Mouse (Mus musculus) kidney, embryonic 14.5 days (tissue): Measurements from ENCODE around the gene Atg5. TPM values are rescaled to one million over a fixed set of nuclear protein-coding genes. Genes with fewer than 3 reads are reported as not detected.
A peak's percentile ranks its signal among the peaks of the same experiment; 100 is the strongest.

Experiments used
- ATAC-seq: fragments of 200-750 bp; cut with Nextera tagmentation; 2 replicates; pipeline ENCODE4 v1.8.0; 2017; ENCODE audit warnings: moderate number of reproducible peaks, mild to moderate bottlenecking, moderate TSS enrichment, moderate library complexity; ENCODE audit not compliant: low FRiP score, low TSS enrichment
- H3K27ac ChIP-seq: fragments of 300-500 bp; sonication (generic); 2 replicates; pipeline ENCODE4 v1.5.1; 2014; ENCODE audit warnings: low read depth, mild to moderate bottlenecking, low read length, moderate library complexity, mixed read lengths
- H3K27me3 ChIP-seq: fragments of 300-500 bp; sonication (generic); 2 replicates; pipeline ENCODE4 v1.6.1; 2014; ENCODE audit warnings: mild to moderate bottlenecking, low read length; ENCODE audit not compliant: control insufficient read depth, insufficient read depth
- H3K36me3 ChIP-seq: fragments of 300-500 bp; sonication (generic); 2 replicates; pipeline ENCODE4 v1.6.1; 2014; ENCODE audit warnings: low read length, mixed read lengths; ENCODE audit not compliant: control insufficient read depth, insufficient read depth
- H3K4me1 ChIP-seq: fragments of 300-500 bp; sonication (generic); 2 replicates; pipeline ENCODE4 v1.6.1; 2014; ENCODE audit warnings: low read length, mixed read lengths; ENCODE audit not compliant: control insufficient read depth, insufficient read depth
- H3K4me2 ChIP-seq: fragments of 300-500 bp; sonication (generic); replicated peaks from 2 replicates; pipeline ENCODE4 v1.6.1; 2014; ENCODE audit warnings: low read depth, mild to moderate bottlenecking, low read length
- H3K4me3 ChIP-seq: fragments of 300-500 bp; sonication (generic); 2 replicates; pipeline ENCODE4 v1.5.1; 2014; ENCODE audit warnings: mild to moderate bottlenecking, low read length
- H3K9ac ChIP-seq: fragments of 300-500 bp; sonication (generic); 2 replicates; pipeline ENCODE4 v1.6.1; 2014; ENCODE audit warnings: low read depth, mild to moderate bottlenecking, low read length, moderate library complexity
- H3K9me3 ChIP-seq: fragments of 300-500 bp; sonication (generic); 2 replicates; pipeline ENCODE4 v1.6.1; 2016; ENCODE audit warnings: low read length; ENCODE audit not compliant: control insufficient read depth
- WGBS: fragments of 180-500 bp; shearing (Covaris S2); extraction: QIAGEN DNeasy Blood & Tissue Kit; methylation state at CpG from one replicate; pipeline ENCODE4 v1.1.7; 2014; 5-methylcytosine and 5-hydroxymethylcytosine counted together
- microRNA counts: library from miRNA; unstranded; fragments of <30 nt; microRNA quantifications from one replicate; lab custom pipeline; 2017
- microRNA-seq: library from miRNA; unstranded; fragments of <30 nt; microRNA quantifications from one replicate; pipeline ENCODE4, GENCODE M21; 2016
- polyA plus RNA-seq: library from polyadenylated mRNA; unstranded; fragments of >200 nt; fragmentation: Nextera tagmentation; extraction: Ambion mirVana; gene quantifications from 2 replicates; pipeline ENCODE4 v1.2.1, GENCODE M21; 2014

The Atg5 gene
- polyA plus RNA-seq, 1 experiment from 2014 or later = 50.2 TPM

- H3K27me3 ChIP-seq = no peaks in the 10 kb centered on the region
- 57% methylated on average over 7 of the region's 7 CpGs for WGBS
Observed at GRCm38 (mm10) chr10:44403415-44403814, 135.3 kb downstream of the Atg5 start.

GRCm38 (mm10) chr10:44409054-44409453, 140.9 kb downstream of the Atg5 start:
- no peaks in the 10 kb centered on the region for H3K27me3 ChIP-seq
- H3K9ac ChIP-seq = no peak overlapping the region
- H3K4me3 ChIP-seq = no peak overlapping the region
- no peaks in the 10 kb centered on the region for H3K4me1 ChIP-seq
- no peaks in the 10 kb centered on the region for H3K9me3 ChIP-seq
- no peaks in the 10 kb centered on the region for H3K36me3 ChIP-seq
- no peak overlapping the region for H3K4me2 ChIP-seq
- 22% methylated on average over 10 of the region's 10 CpGs for WGBS
- H3K27ac ChIP-seq = no peak overlapping the region
- no peak for ATAC-seq

More at GRCm38 (mm10) chr10:44403415-44403814, 135.3 kb downstream of the Atg5 start:
- H3K36me3 ChIP-seq = no peaks in the 10 kb centered on the region
- H3K9ac ChIP-seq = no peak overlapping the region
- no peak overlapping the region for H3K4me3 ChIP-seq
- no peaks in the 10 kb centered on the region for H3K9me3 ChIP-seq
- no peak overlapping the region for H3K27ac ChIP-seq
- no peak overlapping the region for H3K4me2 ChIP-seq
- ATAC-seq = no peak
- no peaks in the 10 kb centered on the region for H3K4me1 ChIP-seq

- no peaks in the 10 kb centered on the region for H3K4me1 ChIP-seq
- no peak for ATAC-seq
- H3K4me3 ChIP-seq = no peak overlapping the region
- H3K36me3 ChIP-seq = no peaks in the 10 kb centered on the region
- H3K4me2 ChIP-seq = no peak overlapping the region
- no peaks in the 10 kb centered on the region for H3K9me3 ChIP-seq
- WGBS = 78% methylated on average over 11 of the region's 11 CpGs
- no peaks in the 10 kb centered on the region for H3K27me3 ChIP-seq
- H3K9ac ChIP-seq = no peak overlapping the region
- H3K27ac ChIP-seq = no peak overlapping the region
Observed at GRCm38 (mm10) chr10:44409958-44410357, 141.8 kb downstream of the Atg5 start.

MicroRNA genes within 50 kb of the gene (microRNA counts, 519-probe panel; counts per million panel counts)
- not detected for microRNA mmu-miR-1929 (lab: Ali Mortazavi, UCI)

Small RNA genes lying within 50 kb of the gene (microRNA-seq; reads per million reads assigned to microRNA genes)
- gene Mir1929 = 2.1 reads per million, percentile 3 among the genes with 10 or more reads in this experiment

Other genes with a start within 250 kb of the Atg5 start
- gene Crybg1, start 119.5 kb upstream of the Atg5 start, polyA plus RNA-seq = 2.1 and 5.0 TPM in 2 replicates